Mouse (Mus musculus) midbrain, embryonic 13.5 days (tissue): Measurements from ENCODE around the gene Astn2. TPM values are rescaled to one million over a fixed set of nuclear protein-coding genes. Genes with fewer than 3 reads are reported as not detected.

Experiments used
- ATAC-seq: fragments of 200-750 bp; cut with Nextera tagmentation; 2 replicates; pipeline ENCODE4 v1.8.0; 2017; ENCODE audit warnings: mild to moderate bottlenecking, moderate TSS enrichment, moderate library complexity
- H3K27ac ChIP-seq: fragments of 300-500 bp; sonication (generic); 2 replicates; pipeline ENCODE4 v1.5.1; 2015; ENCODE audit warnings: inconsistent platforms, mild to moderate bottlenecking, moderate library complexity
- H3K27me3 ChIP-seq: fragments of 300-500 bp; sonication (generic); 2 replicates; pipeline ENCODE4 v1.6.1; 2015; ENCODE audit warnings: mild to moderate bottlenecking, inconsistent platforms
- H3K36me3 ChIP-seq: fragments of 300-500 bp; sonication (generic); 2 replicates; pipeline ENCODE4 v1.6.1; 2015; ENCODE audit warnings: mild to moderate bottlenecking, inconsistent platforms
- H3K4me1 ChIP-seq: fragments of 300-500 bp; sonication (generic); replicated peaks from 2 replicates; pipeline ENCODE4 v1.6.1; 2015; ENCODE audit warnings: inconsistent platforms
- H3K4me2 ChIP-seq: fragments of 300-500 bp; sonication (generic); replicated peaks from 2 replicates; pipeline ENCODE4 v1.6.1; 2015; ENCODE audit warnings: moderate library complexity, mild to moderate bottlenecking, inconsistent platforms
- H3K4me3 ChIP-seq: fragments of 300-500 bp; sonication (generic); replicated peaks from 2 replicates; pipeline ENCODE4 v1.5.1; 2015; ENCODE audit warnings: mild to moderate bottlenecking, inconsistent platforms
- H3K9ac ChIP-seq: fragments of 300-500 bp; sonication (generic); replicated peaks from 2 replicates; pipeline ENCODE4 v1.6.1; 2015; ENCODE audit warnings: mild to moderate bottlenecking, inconsistent platforms
- H3K9me3 ChIP-seq: fragments of 300-500 bp; sonication (generic); 2 replicates; pipeline ENCODE4 v1.6.1; 2016; ENCODE audit warnings: mild to moderate bottlenecking, inconsistent platforms
- WGBS: fragments of 180-500 bp; shearing (Covaris S2); methylation state at CpG from one replicate; pipeline ENCODE4 v1.1.7; 2015; 5-methylcytosine and 5-hydroxymethylcytosine counted together
- polyA plus RNA-seq: library from polyadenylated mRNA; unstranded; fragments of >200 nt; fragmentation: Nextera tagmentation; extraction: Ambion mirVana; gene quantifications from 2 replicates; pipeline ENCODE4 v1.2.1, GENCODE M21; 2015

Astn2 gene
- polyA plus RNA-seq, 1 experiment from 2014 or later, result 3.0 TPM

DNA sequence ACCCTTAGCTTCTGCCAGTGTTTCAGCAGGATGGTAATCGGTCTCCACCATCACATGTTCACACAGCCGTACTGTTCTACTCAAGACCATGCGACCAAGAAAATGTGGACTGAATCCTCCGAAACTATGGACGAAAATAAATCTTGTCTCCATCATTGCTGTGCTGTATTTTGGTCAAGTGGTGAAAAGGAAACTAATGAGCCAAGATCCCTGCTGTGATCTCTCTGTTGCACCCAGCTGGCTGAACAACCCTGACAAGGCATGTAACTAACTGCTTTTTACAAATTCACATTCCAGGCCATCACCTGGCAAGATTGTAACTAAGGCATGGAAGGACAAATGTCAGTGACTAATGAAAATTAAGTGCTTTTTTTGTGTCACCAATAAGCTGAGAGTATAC lies 257.9 kb downstream of the Astn2 start:
- Histone ChIP-seq H3K4me2 (no peak overlapping the region), H3K4me3 (no peak overlapping the region), H3K27ac (no peak overlapping the region), H3K27me3 (no peaks in the 10 kb centered on the region), H3K9ac (no peak overlapping the region), H3K36me3 (no peaks in the 10 kb centered on the region), H3K4me1 (no peaks in the 10 kb centered on the region), H3K9me3 (no peaks in the 10 kb centered on the region)
- no peak for ATAC-seq
- 96% methylated on average over 5 of the region's 5 CpGs for WGBS

- no peak overlapping the region for H3K4me2 ChIP-seq
- no peak overlapping the region for H3K9ac ChIP-seq
- no peaks in the 10 kb centered on the region for H3K9me3 ChIP-seq
- H3K36me3 ChIP-seq, result no peaks in the 10 kb centered on the region
- no peaks in the 10 kb centered on the region for H3K4me1 ChIP-seq
- H3K27ac ChIP-seq, result no peak overlapping the region
- H3K4me3 ChIP-seq, result no peak overlapping the region
- no peaks in the 10 kb centered on the region for H3K27me3 ChIP-seq
- 94% methylated on average over 3 of the region's 3 CpGs for WGBS
- ATAC-seq, result no peak
Measured at GRCm38 (mm10) chr4:66126181-66126580, 278.2 kb downstream of the Astn2 start.

GRCm38 (mm10) chr4:66122766-66123358 lies 281.5 kb downstream of the Astn2 start:
- ATAC-seq, result no peak
- Histone ChIP-seq H3K4me3 (no peak overlapping the region), H3K9ac (no peak overlapping the region), H3K9me3 (no peaks in the 10 kb centered on the region), H3K27ac (no peak overlapping the region), H3K4me1 (no peaks in the 10 kb centered on the region), H3K4me2 (no peak overlapping the region), H3K36me3 (no peaks in the 10 kb centered on the region), H3K27me3 (no peaks in the 10 kb centered on the region)
- WGBS, result 94% methylated on average over 7 of the region's 7 CpGs

- H3K4me2 ChIP-seq, result no peak overlapping the region
- no peaks in the 10 kb centered on the region for H3K27me3 ChIP-seq
- H3K4me1 ChIP-seq, result no peaks in the 10 kb centered on the region
- H3K9ac ChIP-seq, result no peak overlapping the region
- no peaks in the 10 kb centered on the region for H3K9me3 ChIP-seq
- ATAC-seq, result no peak
- no peak overlapping the region for H3K27ac ChIP-seq
- 87% methylated on average over 2 of the region's 2 CpGs for WGBS
- no peaks in the 10 kb centered on the region for H3K36me3 ChIP-seq
- H3K4me3 ChIP-seq, result no peak overlapping the region
Measured at GRCm38 (mm10) chr4:66114243-66114642, 290.2 kb downstream of the Astn2 start.

GRCm38 (mm10) chr4:66102037-66102436 lies 302.4 kb downstream of the Astn2 start:
- Histone ChIP-seq H3K9me3 (no peaks in the 10 kb centered on the region), H3K36me3 (no peaks in the 10 kb centered on the region), H3K9ac (no peak overlapping the region), H3K4me3 (no peak overlapping the region), H3K27me3 (no peaks in the 10 kb centered on the region), H3K27ac (no peak overlapping the region), H3K4me1 (no peaks in the 10 kb centered on the region), H3K4me2 (no peak overlapping the region)
- WGBS, result 58% methylated on average over 5 of the region's 5 CpGs
- no peak for ATAC-seq

DNA sequence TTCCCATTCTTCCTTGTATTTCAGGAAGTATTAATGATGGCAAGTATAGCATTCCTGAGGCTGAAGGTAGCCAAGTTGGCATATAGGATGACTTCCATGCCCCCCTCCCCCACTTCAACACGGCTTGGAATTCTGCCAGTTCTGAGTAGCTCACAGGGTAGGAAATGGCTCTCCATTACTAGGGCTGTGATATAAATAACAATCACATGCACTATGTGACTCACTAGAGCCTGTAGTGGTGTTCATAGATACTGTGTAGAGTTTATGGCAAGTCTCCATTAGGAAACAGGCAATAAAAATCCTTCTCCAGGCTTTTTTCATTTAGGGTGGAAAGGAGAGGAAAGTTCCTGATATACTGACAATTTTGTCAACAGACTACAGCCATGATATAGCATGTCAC lies 306.8 kb downstream of the Astn2 start:
- Histone ChIP-seq H3K9ac (no peak overlapping the region), H3K9me3 (no peaks in the 10 kb centered on the region), H3K27ac (no peak overlapping the region), H3K4me3 (no peak overlapping the region), H3K4me1 (no peaks in the 10 kb centered on the region), H3K4me2 (no peak overlapping the region), H3K36me3 (no peaks in the 10 kb centered on the region), H3K27me3 (no peaks in the 10 kb centered on the region)
- 97% methylated on average over 1 of the region's 1 CpGs for WGBS
- no peak for ATAC-seq

DNA sequence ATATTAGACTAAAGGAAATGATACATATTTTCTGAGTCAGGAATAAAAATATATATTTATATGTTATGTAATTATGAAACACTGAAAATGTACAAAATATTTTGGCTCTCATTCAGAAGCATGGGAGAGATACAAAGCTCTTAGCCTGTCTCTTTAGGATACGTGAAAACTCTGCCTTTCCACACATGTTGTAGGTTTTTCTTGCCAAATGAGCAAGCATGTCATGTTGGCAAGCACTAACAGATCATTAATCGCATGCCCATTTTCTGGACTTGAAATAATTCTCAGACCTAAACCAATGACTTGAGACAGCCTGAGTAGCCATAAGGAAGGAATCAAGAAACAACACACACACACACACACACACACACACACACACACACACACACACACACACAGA lies 308.3 kb downstream of the Astn2 start:
- Histone ChIP-seq H3K27ac (no peak overlapping the region), H3K27me3 (no peaks in the 10 kb centered on the region), H3K36me3 (no peaks in the 10 kb centered on the region), H3K4me3 (no peak overlapping the region), H3K9me3 (no peaks in the 10 kb centered on the region), H3K4me1 (no peaks in the 10 kb centered on the region), H3K4me2 (no peak overlapping the region), H3K9ac (no peak overlapping the region)
- WGBS, result 88% methylated on average over 2 of the region's 2 CpGs
- ATAC-seq, result no peak

DNA sequence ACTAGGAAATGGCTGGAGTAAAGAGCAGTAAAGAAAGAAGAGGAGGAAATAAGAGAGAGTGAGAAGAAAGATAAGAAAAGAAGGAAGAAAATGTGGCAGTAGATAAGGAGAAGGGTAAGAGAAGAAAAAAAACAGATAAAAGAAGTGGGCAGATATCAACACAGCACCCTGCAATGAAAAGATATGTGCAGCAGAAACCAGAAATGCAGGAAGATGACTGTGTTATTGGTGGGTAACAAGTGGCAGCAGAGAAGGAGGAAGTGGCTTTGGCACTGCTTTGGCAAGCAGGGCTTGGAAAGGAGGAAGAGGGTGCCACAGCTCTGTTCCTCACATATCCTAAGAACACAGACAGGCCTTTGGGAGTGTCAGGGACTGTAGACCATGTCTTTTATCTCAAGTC lies 347.2 kb downstream of the Astn2 start:
- H3K36me3 ChIP-seq, result no peaks in the 10 kb centered on the region
- H3K27ac ChIP-seq, result no peak overlapping the region
- no peak for ATAC-seq

GRCm38 (mm10) chr4:66055690-66056089 lies 348.7 kb downstream of the Astn2 start:
- H3K9ac ChIP-seq, result no peak overlapping the region
- H3K4me1 ChIP-seq, result no peaks in the 10 kb centered on the region
- 94% methylated on average over 4 of the region's 4 CpGs for WGBS
- no peaks in the 10 kb centered on the region for H3K36me3 ChIP-seq
- H3K4me2 ChIP-seq, result no peak overlapping the region
- no peaks in the 10 kb centered on the region for H3K27me3 ChIP-seq
- H3K9me3 ChIP-seq, result no peaks in the 10 kb centered on the region
- H3K4me3 ChIP-seq, result no peak overlapping the region
- no peak for ATAC-seq
- H3K27ac ChIP-seq, result no peak overlapping the region

More for the DNA sequence above, 347.2 kb downstream of the Astn2 start:
- Histone ChIP-seq H3K9me3 (no peaks in the 10 kb centered on the region), H3K9ac (no peak overlapping the region), H3K4me3 (no peak overlapping the region), H3K27me3 (no peaks in the 10 kb centered on the region), H3K4me2 (no peak overlapping the region), H3K4me1 (no peaks in the 10 kb centered on the region)

DNA sequence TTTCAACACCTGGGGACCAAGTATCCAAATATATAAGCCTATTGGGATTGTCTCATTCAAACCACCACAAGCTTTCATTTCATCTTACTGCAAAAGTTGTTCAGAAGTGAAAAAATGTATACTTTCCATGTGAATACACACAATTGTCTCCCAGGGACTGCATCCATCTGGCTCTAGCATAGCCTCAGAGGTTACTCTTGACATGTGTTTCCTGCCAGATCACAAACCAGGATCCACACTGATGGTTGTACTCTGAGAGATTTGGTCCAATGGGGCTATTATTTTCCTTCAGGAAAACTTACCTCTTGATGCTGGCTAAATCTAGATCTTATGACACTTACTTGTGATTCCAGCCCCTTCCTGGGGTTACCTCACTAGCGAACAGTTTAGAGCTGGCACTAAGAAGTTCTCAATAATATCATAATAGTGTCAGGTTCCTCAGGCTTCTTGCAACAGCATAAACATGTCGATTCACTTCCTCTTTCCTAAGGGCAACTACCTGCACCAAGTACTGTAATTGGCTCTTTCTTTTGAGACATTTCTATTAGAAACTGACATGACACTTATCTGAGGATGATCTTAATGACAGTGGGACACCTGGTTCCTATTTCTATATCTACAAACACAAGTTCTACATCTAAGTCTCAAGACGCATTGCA lies 361.3 kb downstream of the Astn2 start:
- WGBS, result 94% methylated on average over 3 of the region's 3 CpGs
- ATAC-seq, result no peak
- Histone ChIP-seq H3K9ac (no peak overlapping the region), H3K27me3 (no peaks in the 10 kb centered on the region), H3K36me3 (no peaks in the 10 kb centered on the region), H3K27ac (no peak overlapping the region), H3K9me3 (no peaks in the 10 kb centered on the region), H3K4me3 (no peak overlapping the region), H3K4me2 (no peak overlapping the region), H3K4me1 (no peaks in the 10 kb centered on the region)

- Histone ChIP-seq H3K9me3 (no peaks in the 10 kb centered on the region), H3K27me3 (no peaks in the 10 kb centered on the region), H3K9ac (no peak overlapping the region), H3K27ac (no peak overlapping the region), H3K4me1 (no peaks in the 10 kb centered on the region), H3K36me3 (no peaks in the 10 kb centered on the region), H3K4me2 (no peak overlapping the region), H3K4me3 (no peak overlapping the region)
- no peak for ATAC-seq
- WGBS, result 71% methylated on average over 3 of the region's 3 CpGs
Measured at GRCm38 (mm10) chr4:66033826-66034225, 370.6 kb downstream of the Astn2 start.

- no peak overlapping the region for H3K9ac ChIP-seq
- 41% methylated on average over 9 of the region's 9 CpGs for WGBS
- H3K36me3 ChIP-seq, result no peaks in the 10 kb centered on the region
- H3K4me1 ChIP-seq, result no peaks in the 10 kb centered on the region
- no peak overlapping the region for H3K4me2 ChIP-seq
- ATAC-seq, result peak; percentile 70
- H3K27me3 ChIP-seq, result peaks cover 6% of the 10 kb centered on the region; the same call in 1 of the 2 replicates
- H3K4me3 ChIP-seq, result no peak overlapping the region
- H3K9me3 ChIP-seq, result no peaks in the 10 kb centered on the region
- peak overlapping the region; percentile 5; the same call in 1 of the 2 replicates for H3K27ac ChIP-seq
Measured at GRCm38 (mm10) chr4:66031320-66031870, 373.0 kb downstream of the Astn2 start.
